Mouse (Mus musculus): ENCODE data around the gene Dnaaf2.
"Not testable (repeated sequence)": the region's sequence is repeated elsewhere in the genome, so short reads cannot be mapped to it uniquely, and the experiment has no call there.

The Dnaaf2 gene

DNA sequence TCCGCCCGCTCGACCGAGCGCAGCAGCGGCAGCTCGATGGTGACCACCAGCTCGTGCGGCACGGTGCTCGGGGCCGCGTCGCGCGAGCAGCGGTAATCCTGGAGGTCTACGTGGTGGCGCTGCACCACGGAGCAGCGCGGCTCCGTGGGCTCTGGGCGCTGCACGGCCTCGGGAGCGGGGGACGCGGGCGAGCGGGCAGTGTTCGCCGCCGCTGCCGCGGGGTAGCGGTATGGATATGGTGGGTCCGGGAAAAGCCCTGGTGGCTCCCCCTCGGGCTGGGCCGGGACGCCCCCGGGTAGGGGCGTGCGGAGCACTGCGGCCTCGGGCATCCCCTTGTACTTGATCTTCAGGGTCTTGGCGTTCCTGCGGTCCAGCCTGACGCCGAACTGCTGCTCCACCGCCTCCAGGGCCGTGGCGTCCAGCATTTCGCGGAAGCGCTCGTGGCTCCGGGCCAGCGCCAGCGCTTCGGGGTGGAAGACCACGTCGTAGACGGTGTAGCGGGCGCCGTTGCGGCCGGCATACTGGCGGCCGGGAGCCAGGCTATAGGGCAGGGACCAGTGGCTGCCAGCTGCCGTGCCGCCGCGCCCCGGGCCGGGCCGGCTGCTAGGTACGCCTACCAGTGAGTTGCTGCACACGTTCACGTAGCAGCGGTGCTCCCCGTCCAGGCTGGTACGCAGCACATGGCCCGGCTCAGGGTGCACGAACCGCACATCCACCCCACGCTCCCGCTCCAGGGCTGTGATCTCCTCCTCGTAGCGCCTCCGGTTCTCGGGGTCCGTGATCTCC is 658 bp downstream of the Dnaaf2 start:
- ATAC-seq (ENCODE audit: low TSS enrichment): peak; percentile 69

GRCm38 (mm10) chr12:69196444-69197377 is 1.5 kb downstream of the Dnaaf2 start, which contains the start of gene Gm49383:
Gm49383 (minus strand) TSS chr12:69197104.
- peak; percentile 93 for ATAC-seq (ENCODE audit: low TSS enrichment)

GRCm38 (mm10) chr12:69192637-69193036 is 5.6 kb downstream of the Dnaaf2 start:
- ATAC-seq (ENCODE audit: low TSS enrichment): no peak

- no peak for ATAC-seq (ENCODE audit: low TSS enrichment)
Observed at GRCm38 (mm10) chr12:69191396-69191795, 6.8 kb downstream of the Dnaaf2 start.

DNA sequence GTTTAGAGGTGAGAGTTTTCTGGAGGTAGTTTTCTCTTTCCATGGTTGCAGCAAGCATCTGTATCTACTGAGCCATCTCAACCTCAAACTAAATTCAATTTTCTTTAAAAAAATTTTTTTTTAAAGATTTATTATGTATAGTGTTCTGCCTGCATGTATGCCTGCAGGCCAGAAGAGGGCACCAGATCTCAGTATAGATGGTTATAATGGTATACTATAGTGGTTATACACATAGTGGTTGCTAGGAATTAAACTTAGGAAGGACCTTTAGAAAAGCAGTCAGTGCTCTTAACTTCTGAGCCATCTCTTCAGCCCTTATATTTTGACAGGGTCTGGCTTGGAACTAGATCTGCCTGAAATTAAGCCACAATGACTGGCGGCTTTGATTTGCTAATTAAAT is 7.7 kb downstream of the Dnaaf2 start:
- no peak for ATAC-seq (ENCODE audit: low TSS enrichment)

GRCm38 (mm10) chr12:69190074-69190473 is 8.2 kb downstream of the Dnaaf2 start:
- no peak for ATAC-seq (ENCODE audit: low TSS enrichment)

DNA sequence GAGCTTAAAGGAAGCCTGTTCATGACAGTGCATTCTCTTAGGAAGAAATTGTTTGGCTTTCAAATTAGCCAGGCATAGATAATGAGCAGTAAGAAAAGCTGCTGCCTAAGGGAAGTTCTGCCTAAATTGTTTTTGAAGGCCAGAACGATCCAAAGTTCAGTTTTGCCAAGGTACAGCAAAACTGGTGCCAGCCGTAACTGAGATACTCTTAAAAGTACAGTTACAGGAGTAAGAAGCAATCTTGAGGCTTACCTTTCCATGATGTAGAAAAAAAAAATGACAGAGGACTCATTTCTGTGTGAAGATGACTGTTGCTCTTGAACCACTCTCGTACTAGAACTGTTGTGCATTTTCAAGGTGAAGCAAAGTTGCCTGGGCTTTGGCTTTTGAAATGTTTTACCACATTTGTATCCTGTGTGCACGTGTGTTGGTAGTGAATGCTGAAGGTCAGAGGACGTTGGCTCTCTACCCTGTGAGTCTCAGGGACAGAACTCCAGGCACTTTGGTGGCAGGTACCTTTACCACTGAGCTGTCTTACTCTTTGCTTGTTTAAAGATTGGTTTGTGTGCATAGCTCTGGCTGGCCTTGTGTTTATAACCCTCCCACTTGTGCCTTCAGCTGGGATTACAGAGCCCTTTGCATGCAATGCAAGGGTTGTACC is 11.3 kb downstream of the Dnaaf2 start:
- no peak for ATAC-seq (ENCODE audit: low TSS enrichment)

DNA sequence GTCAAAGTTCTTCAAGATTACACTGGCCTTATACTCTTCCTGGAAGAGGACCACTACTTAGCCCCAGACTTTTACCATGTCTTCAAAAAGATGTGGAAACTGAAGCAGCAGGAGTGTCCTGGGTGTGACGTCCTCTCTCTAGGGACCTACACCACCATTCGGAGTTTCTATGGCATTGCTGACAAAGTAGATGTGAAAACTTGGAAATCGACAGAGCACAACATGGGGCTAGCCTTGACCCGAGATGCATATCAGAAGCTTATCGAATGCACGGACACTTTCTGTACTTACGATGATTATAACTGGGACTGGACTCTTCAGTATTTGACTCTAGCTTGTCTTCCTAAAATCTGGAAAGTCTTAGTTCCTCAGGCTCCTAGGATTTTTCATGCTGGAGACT is 12.9 kb downstream of the Dnaaf2 start:
- ATAC-seq (ENCODE audit: low TSS enrichment): no peak

DNA sequence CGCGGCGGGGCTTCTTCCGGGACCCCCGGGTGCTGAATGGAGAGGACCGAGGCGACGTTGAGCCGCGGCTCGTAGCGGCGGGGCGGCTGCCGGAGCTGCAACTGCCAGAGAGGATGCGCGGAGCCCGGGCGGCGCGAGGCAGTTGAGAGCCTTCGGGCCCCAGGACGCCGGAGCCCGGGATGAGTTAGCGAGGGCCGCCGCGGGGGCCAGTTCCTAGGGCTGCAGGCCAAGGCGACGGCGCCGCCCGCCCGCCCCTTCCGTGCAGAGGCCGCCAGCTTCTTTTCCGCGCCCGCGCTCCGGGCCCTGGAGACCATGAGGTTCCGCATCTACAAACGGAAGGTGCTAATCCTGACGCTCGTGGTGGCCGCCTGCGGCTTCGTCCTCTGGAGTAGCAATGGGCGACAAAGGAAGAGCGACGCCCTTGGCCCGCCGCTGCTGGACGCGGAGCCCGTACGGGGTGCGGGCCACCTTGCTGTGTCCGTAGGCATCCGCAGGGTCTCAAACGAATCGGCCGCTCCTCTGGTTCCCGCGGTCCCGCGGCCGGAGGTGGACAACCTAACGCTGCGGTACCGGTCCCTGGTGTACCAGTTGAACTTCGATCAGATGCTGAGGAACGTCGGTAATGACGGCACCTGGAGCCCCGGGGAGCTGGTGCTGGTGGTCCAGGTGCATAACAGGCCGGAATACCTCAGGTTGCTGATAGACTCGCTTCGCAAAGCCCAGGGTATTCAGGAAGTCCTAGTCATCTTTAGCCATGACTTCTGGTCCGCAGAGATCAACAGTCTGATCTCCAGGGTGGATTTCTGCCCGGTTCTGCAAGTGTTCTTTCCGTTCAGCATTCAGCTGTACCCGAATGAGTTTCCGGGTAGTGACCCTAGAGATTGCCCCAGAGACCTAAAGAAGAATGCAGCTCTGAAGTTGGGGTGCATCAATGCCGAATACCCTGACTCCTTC is 13.6 kb downstream of the Dnaaf2 start:
- ATAC-seq (ENCODE audit: low TSS enrichment): peak; percentile 58

DNA sequence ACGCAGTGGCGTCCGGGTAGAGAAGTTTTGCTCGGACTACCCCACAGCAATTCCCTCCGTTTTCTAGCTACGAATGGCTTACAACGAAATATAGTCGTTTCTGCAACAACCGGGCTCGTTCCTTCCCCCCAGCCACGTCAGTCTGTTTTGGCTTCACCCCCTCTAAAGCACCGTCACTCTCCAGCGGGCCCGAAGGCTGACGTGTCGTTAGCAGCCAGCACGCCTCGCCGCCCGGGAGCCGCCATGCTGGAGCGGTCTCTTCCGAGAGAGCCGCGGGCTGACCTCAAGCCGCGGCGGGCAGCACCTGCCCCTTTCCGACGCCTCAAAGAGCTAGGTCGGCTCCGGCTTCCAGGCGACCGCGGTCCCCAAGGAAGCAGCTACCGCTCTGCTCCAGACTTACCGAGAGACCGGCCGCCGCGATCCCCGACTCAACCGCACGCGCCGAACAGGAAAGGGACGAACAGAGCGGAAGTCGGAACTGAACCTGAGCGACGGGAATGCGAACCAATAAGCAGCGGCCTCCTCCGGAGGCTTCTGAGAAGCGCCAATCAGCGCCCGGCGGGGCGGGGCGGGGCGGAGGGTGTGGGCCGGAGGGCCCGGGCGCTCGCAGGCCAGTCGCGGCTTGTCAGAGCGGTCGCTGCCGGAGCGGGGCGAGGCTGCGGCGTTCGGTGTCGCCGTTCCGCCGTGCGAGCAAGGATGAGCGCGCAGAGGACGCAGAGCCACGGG is 14.5 kb downstream of the Dnaaf2 start, which contains the start of the genes Rpl36al and Mgat2:
TSS of gene Rpl36al (minus strand) at position 501 of the 726 bp plus-strand sequence.
TSS of gene Mgat2 (plus strand) at position 575 of the 726 bp plus-strand sequence.
- ATAC-seq (ENCODE audit: low TSS enrichment): peak; percentile 98

GRCm38 (mm10) chr12:69181800-69182199 is 16.4 kb downstream of the Dnaaf2 start:
- no peak for ATAC-seq (ENCODE audit: low TSS enrichment)

DNA sequence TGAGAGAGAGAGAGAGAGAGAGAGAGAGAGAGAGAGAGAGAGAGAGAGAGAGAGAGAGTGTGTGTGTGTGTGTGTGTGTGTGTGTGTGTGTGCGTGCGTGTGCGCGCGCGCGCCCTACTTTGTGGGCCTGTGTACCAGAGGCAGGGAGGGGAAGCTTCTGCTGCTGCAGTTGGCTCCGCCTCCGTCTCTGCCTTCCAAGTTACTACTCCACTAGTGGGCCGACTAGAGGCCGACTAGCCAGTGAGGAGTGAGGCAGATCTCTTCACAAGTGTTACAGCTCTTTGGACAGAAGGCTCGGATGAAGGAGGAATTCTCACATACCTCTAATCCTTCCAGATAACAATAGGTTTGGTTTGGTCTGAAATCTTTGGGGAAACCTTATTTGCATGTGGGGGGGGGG is 18.9 kb downstream of the Dnaaf2 start:
- no peak for ATAC-seq (ENCODE audit: low TSS enrichment)

DNA sequence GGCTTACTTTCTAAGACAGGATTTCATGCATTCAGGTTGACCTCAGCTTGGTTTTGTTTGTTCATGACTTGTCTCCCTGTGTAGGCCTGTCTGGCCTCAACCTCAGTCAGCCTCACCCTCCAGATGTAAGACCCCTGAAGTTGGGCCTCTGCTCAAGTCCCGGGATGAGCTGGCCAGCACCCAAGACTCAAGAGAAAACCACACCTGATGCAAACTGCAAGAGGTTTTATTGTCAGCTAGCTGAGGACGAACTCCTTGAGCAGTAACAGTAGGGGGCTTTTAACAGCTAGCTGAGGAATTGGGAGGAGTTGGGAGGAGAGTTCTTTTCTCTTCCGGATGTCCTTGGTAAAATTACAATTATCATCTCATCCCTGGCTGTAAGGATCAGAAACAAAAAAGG is 20.7 kb downstream of the Dnaaf2 start:
- ATAC-seq (ENCODE audit: low TSS enrichment): no peak

- no peak for ATAC-seq (ENCODE audit: low TSS enrichment)
Observed at GRCm38 (mm10) chr12:69175975-69176374, 22.3 kb downstream of the Dnaaf2 start.

DNA sequence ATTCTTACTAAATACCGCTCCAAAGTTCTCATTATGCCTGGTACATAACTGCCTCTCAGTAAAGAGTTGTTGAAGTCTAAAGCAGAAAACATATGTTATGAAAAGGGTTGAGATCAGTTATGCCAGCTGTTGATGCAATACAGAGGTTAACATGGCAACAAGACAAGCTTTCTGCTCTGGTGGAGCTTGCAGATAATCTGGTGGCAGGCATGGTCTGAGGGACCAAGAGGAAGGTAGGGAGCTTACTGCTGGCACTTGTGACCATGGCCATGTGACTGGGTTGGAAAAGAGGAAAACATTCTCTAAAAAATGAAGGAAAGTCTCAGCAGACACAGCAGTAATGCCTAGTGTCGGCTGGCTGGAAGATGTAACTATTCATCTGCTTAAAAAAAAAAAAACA is 26.9 kb downstream of the Dnaaf2 start:
- no peak for ATAC-seq (ENCODE audit: low TSS enrichment)

- ATAC-seq (ENCODE audit: low TSS enrichment): peak; percentile 97
Observed at GRCm38 (mm10) chr12:69168461-69169106, 29.6 kb downstream of the Dnaaf2 start, which contains the start of gene Lrr1. Lrr1 (plus strand) TSS chr12:69168814.

GRCm38 (mm10) chr12:69167656-69168460 is 30.4 kb downstream of the Dnaaf2 start:
- ATAC-seq (ENCODE audit: low TSS enrichment): peak; percentile 50; the same call in 1 of the 2 replicates

- not testable (repeated sequence) for ATAC-seq (ENCODE audit: low TSS enrichment)
Observed at GRCm38 (mm10) chr12:69166861-69167581, 31.2 kb downstream of the Dnaaf2 start.

All from frontal cortex, adult (tissue).